Mouse (Mus musculus) cerebellum, postnatal 10 days (tissue): ENCODE results near the gene Mrpl52.

Source experiments
- DNase-seq, 2 experiments: peaks; one replicate each; pipeline ENCODE4 v3.0.0; 2021; ENCODE audit warnings: mixed read lengths in 2 of 2

Gene Mrpl52

GRCm38 (mm10) chr14:54412000-54412576 is 14.6 kb upstream of the Mrpl52 start:
- no peak for DNase-seq

DNA sequence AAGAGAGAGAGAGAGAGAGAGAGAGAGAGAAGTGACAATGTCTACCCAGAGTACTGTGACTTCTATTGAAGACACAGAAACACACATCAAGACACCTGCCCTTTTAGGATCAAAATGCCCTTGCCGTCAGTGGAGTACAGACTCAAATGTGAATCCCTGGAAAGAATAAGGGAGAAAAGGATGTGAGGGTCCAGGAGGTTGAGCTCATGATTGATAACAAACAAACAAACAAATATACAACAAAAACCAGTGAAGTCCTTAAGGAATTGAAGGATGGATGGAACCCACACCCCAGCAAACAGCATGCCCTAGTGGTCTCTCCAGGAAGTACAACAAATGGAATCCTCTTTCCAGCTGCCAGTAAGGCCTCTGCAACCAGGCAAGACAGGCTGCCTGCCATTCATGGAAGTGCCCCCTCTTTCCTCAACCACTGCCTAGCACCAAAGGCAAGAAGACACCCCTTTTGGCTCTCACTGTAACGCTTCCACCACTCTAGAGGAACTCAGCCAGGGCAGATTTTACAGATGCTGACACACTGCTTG is 14.0 kb upstream of the Mrpl52 start:
- DNase-seq, result peak; percentile 68 to 77

- DNase-seq, result no peak
Observed at GRCm38 (mm10) chr14:54413877-54414700, 12.6 kb upstream of the Mrpl52 start.

DNA sequence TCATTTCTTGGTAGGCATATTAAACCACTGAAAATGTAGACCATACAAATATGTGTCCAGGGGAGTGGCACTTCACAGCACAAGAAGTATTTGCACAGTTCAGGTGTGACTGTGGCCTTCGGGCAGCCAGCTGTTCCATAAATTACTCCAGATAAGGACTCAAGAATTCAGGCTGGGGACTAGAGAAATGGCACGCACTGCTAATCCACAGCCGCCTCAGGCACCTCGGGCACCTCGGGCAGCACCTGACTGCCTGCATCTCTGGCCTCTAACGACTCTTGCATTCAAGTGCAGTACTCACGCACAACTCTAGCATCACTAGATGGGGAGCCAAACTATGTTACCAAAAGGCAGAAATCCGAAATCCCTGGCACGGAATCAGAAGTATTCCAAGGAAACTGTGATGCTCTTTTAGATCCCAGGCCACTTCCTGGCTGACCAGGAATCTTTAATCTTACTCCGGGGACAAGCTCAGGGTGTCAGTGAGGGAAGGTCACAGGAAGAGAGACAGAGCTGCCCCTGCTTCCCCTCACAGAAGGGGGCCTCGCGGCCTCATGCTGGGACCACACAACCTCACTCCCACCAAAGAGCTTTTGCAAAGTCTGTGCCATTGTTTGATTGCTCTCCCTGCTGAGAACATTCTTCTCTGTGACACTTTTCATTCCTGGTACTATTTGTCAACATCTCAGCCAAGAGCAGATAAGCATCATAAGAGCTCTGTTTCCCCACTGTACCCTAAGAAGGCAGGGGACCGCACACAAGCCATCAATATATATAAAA is 11.3 kb upstream of the Mrpl52 start:
- no peak for DNase-seq

GRCm38 (mm10) chr14:54416229-54416775 is 10.4 kb upstream of the Mrpl52 start:
- no peak for DNase-seq

- DNase-seq, result no peak
Observed at GRCm38 (mm10) chr14:54416830-54417229, 9.9 kb upstream of the Mrpl52 start.

- no peak for DNase-seq
Observed at GRCm38 (mm10) chr14:54417623-54418081, 9.1 kb upstream of the Mrpl52 start, which contains the start of gene Slc7a7. Gene Slc7a7 (minus strand): TSS chr14:54417780.

DNA sequence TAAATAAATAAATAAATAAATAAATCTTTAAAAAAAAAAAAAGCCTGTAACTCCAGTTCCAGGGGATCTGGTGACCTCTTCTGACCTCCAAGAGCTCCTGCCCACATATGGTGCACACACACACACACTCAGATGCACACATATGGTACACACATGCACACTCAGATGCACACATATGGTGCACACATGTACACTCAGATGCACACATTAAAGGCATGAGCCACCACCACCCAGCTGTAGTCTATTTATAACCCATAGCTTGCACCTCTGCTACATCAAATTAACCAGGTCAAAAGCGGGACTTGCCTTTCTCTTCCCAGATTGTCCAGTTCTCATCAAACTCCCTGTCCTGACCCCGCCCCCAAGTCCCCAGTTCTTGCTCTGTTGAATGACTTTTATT is 5.7 kb upstream of the Mrpl52 start:
- DNase-seq, result no peak

DNA sequence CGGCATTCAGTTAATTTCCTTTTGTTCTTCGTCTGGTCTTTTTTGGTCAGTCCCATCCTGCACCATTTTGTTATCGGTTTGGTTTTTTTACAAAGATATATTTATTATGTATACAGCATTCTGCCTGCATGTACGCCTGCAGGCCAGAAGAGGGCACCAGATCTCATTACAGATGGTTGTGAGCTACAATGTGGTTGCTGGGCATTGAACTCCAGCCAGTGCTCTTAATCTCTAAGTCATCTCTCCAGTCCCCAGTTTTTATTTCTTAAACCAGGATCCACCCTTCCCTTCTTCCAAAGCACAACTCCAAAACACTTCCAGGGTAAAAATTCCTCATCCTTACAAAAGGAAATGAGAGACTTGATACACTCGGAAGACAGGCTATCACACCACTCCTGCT is 3.3 kb upstream of the Mrpl52 start:
- peak in 1 of 2 experiments; percentile 43 for DNase-seq

GRCm38 (mm10) chr14:54424634-54425033 is 2.1 kb upstream of the Mrpl52 start:
- no peak for DNase-seq

DNA sequence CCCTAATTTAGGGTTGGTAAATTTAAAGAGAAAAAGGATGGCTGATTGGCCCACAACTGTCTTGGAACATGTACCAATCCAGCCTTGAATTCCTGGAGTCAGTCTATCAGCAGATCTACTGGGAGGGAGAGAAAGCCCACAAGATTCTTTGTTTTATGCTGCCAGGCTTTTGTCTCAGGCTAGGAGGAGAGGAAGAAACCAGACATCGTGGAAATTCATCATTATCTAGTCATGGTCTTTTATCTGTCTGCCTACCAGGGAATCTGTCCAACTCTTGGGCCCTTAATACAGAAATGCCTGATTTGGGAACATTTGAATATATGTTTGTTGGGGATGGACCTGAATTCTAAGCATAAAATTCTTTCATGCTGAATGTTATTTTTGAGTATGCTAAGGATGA is 1.2 kb upstream of the Mrpl52 start:
- DNase-seq, result no peak

GRCm38 (mm10) chr14:54426003-54426688 is 563 bp upstream of the Mrpl52 start:
- DNase-seq, result no peak

DNA sequence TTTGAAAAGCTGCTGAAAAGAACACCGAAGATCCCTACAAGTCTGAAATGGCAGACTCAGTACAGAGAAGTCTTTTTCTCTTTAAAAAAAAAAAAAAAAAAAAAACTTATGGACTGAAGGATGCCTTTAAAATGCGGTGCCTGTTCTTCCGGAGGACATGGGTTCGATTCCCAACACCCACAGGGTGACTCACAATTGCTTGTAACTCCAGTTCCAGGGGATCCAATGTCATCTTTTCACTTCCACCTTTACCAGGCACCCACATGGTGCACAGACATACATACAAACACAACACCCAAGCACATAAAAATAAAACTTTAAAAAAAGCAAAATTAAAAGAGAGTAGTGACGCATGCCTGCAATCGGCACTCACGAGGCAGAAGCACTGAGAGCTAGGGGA is 987 bp downstream of the Mrpl52 start:
- no peak for DNase-seq

GRCm38 (mm10) chr14:54428421-54428820 is 1.7 kb downstream of the Mrpl52 start:
- no peak for DNase-seq

DNA sequence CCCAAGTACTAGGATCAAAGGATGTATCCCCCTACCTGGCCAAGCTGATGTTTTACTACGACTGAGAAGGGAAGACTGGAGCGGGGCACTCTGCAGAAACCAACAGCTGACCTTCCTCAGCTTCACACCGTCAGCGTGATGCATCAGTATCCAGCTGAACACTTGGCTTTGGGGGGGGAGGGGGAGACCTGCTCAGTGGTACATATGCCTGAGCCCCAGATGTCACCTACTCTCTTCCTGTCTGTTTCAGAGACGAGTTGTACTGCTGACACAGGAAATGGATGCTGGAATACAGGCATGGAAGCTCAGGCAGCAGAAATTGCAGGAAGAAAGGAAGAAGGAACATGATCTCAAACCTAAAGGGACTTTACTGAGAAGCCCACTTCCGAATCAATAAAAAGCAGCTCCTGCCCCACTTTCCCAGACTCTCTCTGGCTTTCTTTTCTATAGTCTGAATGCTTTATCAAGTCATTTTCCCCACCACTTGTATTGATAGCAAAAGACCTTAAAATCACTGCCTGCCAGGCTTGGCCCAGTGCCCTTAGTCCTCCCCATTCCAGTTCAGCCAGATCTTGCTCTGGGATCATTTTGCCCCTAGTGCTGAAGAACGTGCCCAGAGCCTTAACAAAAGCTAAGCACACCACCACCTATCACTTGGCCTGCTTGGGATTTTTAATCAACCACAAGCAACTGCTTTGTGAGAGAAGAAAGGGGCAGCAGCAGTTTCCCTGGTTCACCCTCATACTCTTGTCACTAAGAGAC is 2.8 kb downstream of the Mrpl52 start:
- DNase-seq, result peak; percentile 40 to 51

DNA sequence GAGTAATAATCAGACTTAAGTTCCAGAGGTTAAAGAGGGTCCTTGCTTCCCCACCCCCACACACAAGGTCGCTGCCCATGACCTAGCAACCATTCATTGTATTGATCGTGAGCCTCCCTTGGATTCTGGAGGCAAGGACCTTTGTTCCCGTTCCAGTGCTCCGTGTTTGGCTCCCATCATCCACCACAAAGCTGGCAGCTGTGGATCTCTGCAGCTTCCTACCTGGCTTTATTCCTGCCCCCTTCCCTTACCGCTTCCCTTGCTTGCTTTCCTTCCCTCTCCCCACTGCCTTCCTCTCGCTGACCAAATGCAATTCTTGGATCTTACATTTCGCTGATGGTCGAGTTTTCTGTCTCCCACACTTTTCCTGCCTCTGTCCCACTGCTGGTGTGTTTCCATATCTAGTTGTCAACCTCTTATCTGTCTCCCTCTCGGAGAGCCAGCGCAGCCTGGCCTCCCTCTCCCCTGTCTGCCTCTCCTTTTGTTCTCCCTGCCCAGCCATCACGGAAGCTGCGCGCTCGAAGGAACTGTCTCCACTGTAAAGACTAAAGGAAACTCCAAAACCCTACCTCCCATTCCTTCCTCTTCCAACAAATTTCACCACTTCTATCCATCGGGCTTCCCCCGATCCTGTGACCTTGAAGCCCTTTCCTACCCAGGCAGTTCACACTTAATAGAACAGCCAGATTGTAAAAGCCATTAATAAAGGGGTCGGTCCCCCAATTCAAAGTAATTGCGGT is 3.9 kb downstream of the Mrpl52 start:
- peak in 1 of 2 experiments; percentile 31 for DNase-seq

GRCm38 (mm10) chr14:54431334-54432077 is 4.8 kb downstream of the Mrpl52 start, which contains the start of gene Mmp14:
Gene Mmp14 (plus strand): TSS chr14:54431612.
- DNase-seq, result peak; percentile 66 to 77

GRCm38 (mm10) chr14:54432078-54432836 is 5.5 kb downstream of the Mrpl52 start:
- peak; percentile 60 to 61 for DNase-seq
